Mouse (Mus musculus): ENCODE measurements around the gene Bpifa1.
"Not testable (repeated sequence)": the region's sequence is repeated elsewhere in the genome, so short reads cannot be mapped to it uniquely, and the experiment has no call there.

Bpifa1 gene

GRCm38 (mm10) chr2:154142580-154142979 is at the start of gene Bpifa1:
Bpifa1 (plus strand) TSS chr2:154142880.
- DNase-seq (ENCODE audit: low spot score) = no peak

GRCm38 (mm10) chr2:154097734-154098133 is 44.9 kb upstream of the Bpifa1 start:
- no peak for DNase-seq (ENCODE audit: low spot score)

GRCm38 (mm10) chr2:154117381-154117780 is 25.3 kb upstream of the Bpifa1 start:
- no peak for DNase-seq (ENCODE audit: low spot score)

GRCm38 (mm10) chr2:154130120-154130519 is 12.6 kb upstream of the Bpifa1 start, which contains the start of gene Bpifa3:
Bpifa3 (plus strand) TSS chr2:154130336.
- no peak for DNase-seq (ENCODE audit: low spot score)

GRCm38 (mm10) chr2:154143735-154144134 is 1.1 kb downstream of the Bpifa1 start:
- no peak for DNase-seq (ENCODE audit: low spot score)

- no peak for DNase-seq (ENCODE audit: low spot score)
Measured at GRCm38 (mm10) chr2:154147496-154147895, 4.8 kb downstream of the Bpifa1 start.

GRCm38 (mm10) chr2:154158433-154158832 is 15.8 kb downstream of the Bpifa1 start:
- DNase-seq (ENCODE audit: low spot score) = peak; percentile 6

- DNase-seq (ENCODE audit: low spot score) = no peak
Measured at GRCm38 (mm10) chr2:154162307-154162706, 19.6 kb downstream of the Bpifa1 start, which contains the start of gene Bpifa5. Bpifa5 (plus strand) TSS chr2:154162607.

- DNase-seq (ENCODE audit: low spot score) = no peak
Measured at GRCm38 (mm10) chr2:154163306-154163705, 20.6 kb downstream of the Bpifa1 start.

GRCm38 (mm10) chr2:154169172-154169571 is 26.5 kb downstream of the Bpifa1 start:
- DNase-seq (ENCODE audit: low spot score) = no peak

- DNase-seq (ENCODE audit: low spot score) = no peak
Measured at GRCm38 (mm10) chr2:154171621-154172020, 28.9 kb downstream of the Bpifa1 start.

- DNase-seq (ENCODE audit: low spot score) = no peak
Measured at GRCm38 (mm10) chr2:154173313-154173712, 30.6 kb downstream of the Bpifa1 start.

GRCm38 (mm10) chr2:154181900-154182299 is 39.2 kb downstream of the Bpifa1 start:
- not testable (repeated sequence) for DNase-seq (ENCODE audit: low spot score)

- not testable (repeated sequence) for DNase-seq (ENCODE audit: low spot score)
Measured at GRCm38 (mm10) chr2:154183061-154183460, 40.4 kb downstream of the Bpifa1 start.

- no peak for DNase-seq (ENCODE audit: low spot score)
Measured at GRCm38 (mm10) chr2:154185319-154185718, 42.6 kb downstream of the Bpifa1 start.

GRCm38 (mm10) chr2:154185748-154186147 is 43.1 kb downstream of the Bpifa1 start:
- DNase-seq (ENCODE audit: low spot score) = no peak

GRCm38 (mm10) chr2:154187468-154187867 is 44.8 kb downstream of the Bpifa1 start:
- DNase-seq (ENCODE audit: low spot score) = no peak

GRCm38 (mm10) chr2:154189877-154190434 is 47.3 kb downstream of the Bpifa1 start:
- DNase-seq (ENCODE audit: low spot score) = no peak

GRCm38 (mm10) chr2:154190546-154191258 is 48.0 kb downstream of the Bpifa1 start, which contains the start of gene Bpifb1:
Bpifb1 (plus strand) TSS chr2:154190818.
- DNase-seq (ENCODE audit: low spot score) = no peak

GRCm38 (mm10) chr2:154192141-154192540 is 49.5 kb downstream of the Bpifa1 start:
- DNase-seq (ENCODE audit: low spot score) = no peak

- no peak for DNase-seq (ENCODE audit: low spot score)
Measured at GRCm38 (mm10) chr2:154193071-154193470, 50.4 kb downstream of the Bpifa1 start.

GRCm38 (mm10) chr2:154193994-154194504 is 51.4 kb downstream of the Bpifa1 start:
- DNase-seq (ENCODE audit: low spot score) = no peak

- no peak for DNase-seq (ENCODE audit: low spot score)
Measured at GRCm38 (mm10) chr2:154197036-154197435, 54.4 kb downstream of the Bpifa1 start.
